Mouse (Mus musculus): Measurements from ENCODE around the gene Fkbp8.

Fkbp8 gene

DNA sequence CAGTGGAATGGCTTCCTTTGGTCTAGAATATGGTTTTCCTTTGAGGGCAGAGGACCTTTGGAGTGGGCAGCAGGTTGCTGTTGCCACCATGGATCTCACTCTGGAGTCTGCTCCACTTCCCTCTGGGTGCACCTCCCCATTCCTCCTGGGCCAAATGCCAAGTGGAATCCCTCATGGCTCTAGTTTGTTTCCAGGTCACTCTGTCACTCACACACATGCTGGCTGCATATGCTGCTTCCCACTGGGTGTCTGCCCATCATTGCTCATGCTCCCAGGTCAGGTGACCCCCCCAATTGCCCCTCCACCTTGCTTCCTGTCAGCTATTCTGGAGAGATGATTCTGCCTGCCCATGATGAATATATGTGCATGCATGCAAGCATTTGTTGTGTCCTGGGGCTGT, 26.2 kb downstream of the Fkbp8 start:
- no peak overlapping the region for H3K4me3 ChIP-seq (replicated peaks; ENCODE audit: low read length)
- TF ChIP-seq CTCF (conservative IDR thresholded peaks at IDR 0.05; ENCODE audit: low read length), result no peak
- TF ChIP-seq POU5F1 (IDR thresholded peaks at IDR 0.05; ENCODE audit: borderline replicate concordance, low read length), result no peak
- TF ChIP-seq NANOG (IDR thresholded peaks at IDR 0.05; ENCODE audit: borderline replicate concordance, low read length), result no peak
- H3K27me3 ChIP-seq (ENCODE audit: insufficient read depth, low read length), result no peaks in the 10 kb centered on the region
- peaks cover 53% of the 10 kb centered on the region for H3K36me3 ChIP-seq (ENCODE audit: insufficient read depth, low read length)
- H3K9me3 ChIP-seq (ENCODE audit: low read length), result no peaks in the 10 kb centered on the region
- peaks cover 48% of the 10 kb centered on the region for H3K4me1 ChIP-seq (replicated peaks; ENCODE audit: low read depth, low read length)

DNA sequence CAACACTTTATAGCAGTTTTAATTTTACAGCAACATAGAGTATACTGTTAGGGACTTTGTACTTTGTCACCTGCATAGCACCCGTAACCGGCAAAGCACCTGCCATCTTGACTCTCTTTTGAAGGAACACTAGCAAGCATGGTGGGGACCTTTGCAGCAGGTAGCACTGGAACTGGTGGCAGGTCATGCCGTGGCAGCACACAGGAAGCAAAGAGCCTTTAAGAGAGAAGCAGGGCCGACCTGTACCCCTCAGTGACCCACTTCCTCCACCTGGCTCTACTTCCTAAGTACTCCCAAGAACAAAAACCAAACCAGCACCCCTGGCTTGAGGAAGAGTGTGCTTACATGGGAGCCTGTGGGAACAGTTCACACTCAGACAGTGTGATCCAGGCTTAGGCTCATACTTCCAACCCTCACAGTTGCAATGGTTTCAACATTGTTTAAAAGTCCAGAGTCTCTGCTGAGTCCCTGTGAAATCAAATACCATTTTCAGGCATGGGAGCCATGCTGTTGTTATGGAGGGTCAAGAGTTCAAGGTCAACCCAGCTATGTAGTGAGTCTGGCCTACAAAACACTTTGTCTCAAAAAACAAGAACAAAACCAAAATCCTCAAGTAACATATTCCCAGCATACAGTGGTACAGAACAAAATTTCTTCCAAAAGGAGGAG, 27.7 kb downstream of the Fkbp8 start:
- TF ChIP-seq CTCF (conservative IDR thresholded peaks at IDR 0.05; ENCODE audit: low read length) (no peak), POU5F1 (IDR thresholded peaks at IDR 0.05; ENCODE audit: borderline replicate concordance, low read length) (no peak), NANOG (IDR thresholded peaks at IDR 0.05; ENCODE audit: borderline replicate concordance, low read length) (no peak)
- no peaks in the 10 kb centered on the region for H3K27me3 ChIP-seq (ENCODE audit: insufficient read depth, low read length)
- H3K9me3 ChIP-seq (ENCODE audit: low read length), result no peaks in the 10 kb centered on the region
- H3K4me3 ChIP-seq (replicated peaks; ENCODE audit: low read length), result no peak overlapping the region
- peaks cover 57% of the 10 kb centered on the region for H3K4me1 ChIP-seq (replicated peaks; ENCODE audit: low read depth, low read length)
- H3K36me3 ChIP-seq (ENCODE audit: insufficient read depth, low read length), result peaks cover 61% of the 10 kb centered on the region

DNA sequence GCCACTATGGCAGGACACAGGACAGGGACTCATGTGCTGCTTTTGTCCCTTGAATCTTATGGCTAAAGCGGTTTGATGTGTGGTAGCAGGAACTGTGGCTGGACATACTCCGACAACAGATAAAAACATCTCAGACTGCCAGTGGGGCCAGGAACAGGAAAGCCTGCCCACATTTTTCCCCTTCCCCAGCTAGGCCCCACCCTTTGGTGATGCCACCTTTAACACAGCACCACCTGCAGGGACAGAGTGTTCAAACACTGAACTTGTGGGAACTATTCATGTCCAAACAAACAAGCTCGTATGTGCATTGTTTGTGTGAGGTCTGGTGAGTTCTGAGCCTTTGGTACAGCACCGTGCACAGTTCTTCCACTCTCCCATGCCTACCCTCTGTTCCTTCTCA, 30.8 kb downstream of the Fkbp8 start:
- Histone ChIP-seq H3K9me3 (ENCODE audit: low read length) (no peaks in the 10 kb centered on the region), H3K36me3 (ENCODE audit: insufficient read depth, low read length) (peaks cover 67% of the 10 kb centered on the region), H3K27me3 (ENCODE audit: insufficient read depth, low read length) (no peaks in the 10 kb centered on the region), H3K4me3 (replicated peaks; ENCODE audit: low read length) (no peak overlapping the region), H3K4me1 (replicated peaks; ENCODE audit: low read depth, low read length) (peaks cover 88% of the 10 kb centered on the region)
- TF ChIP-seq POU5F1 (IDR thresholded peaks at IDR 0.05; ENCODE audit: borderline replicate concordance, low read length), result no peak
- no peak for TF ChIP-seq CTCF (conservative IDR thresholded peaks at IDR 0.05; ENCODE audit: low read length)
- no peak for TF ChIP-seq NANOG (IDR thresholded peaks at IDR 0.05; ENCODE audit: borderline replicate concordance, low read length)

DNA sequence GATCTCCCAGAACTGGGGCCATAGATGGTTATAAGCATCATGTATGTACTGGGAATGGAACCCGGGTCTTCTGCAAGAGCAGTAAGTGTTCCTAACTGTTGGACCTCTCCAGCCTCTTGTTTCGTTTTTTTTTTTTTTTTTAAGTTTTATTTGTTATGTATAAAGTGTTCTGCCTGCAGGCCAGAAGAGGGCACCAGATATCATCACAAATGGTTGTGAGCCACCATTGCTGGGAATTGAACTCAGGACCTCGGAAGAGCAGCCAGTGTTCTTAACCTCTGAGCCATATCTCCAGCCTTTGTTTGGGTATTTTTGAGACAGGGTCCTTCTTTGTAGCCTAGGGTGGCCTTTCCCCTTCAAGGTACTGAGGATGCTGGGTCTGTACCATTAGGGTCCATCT, 31.5 kb downstream of the Fkbp8 start:
- no peak for TF ChIP-seq NANOG (IDR thresholded peaks at IDR 0.05; ENCODE audit: borderline replicate concordance, low read length)
- TF ChIP-seq CTCF (conservative IDR thresholded peaks at IDR 0.05; ENCODE audit: low read length), result peak; percentile 6; the same call in 1 of the 2 replicates
- TF ChIP-seq POU5F1 (IDR thresholded peaks at IDR 0.05; ENCODE audit: borderline replicate concordance, low read length), result no peak

DNA sequence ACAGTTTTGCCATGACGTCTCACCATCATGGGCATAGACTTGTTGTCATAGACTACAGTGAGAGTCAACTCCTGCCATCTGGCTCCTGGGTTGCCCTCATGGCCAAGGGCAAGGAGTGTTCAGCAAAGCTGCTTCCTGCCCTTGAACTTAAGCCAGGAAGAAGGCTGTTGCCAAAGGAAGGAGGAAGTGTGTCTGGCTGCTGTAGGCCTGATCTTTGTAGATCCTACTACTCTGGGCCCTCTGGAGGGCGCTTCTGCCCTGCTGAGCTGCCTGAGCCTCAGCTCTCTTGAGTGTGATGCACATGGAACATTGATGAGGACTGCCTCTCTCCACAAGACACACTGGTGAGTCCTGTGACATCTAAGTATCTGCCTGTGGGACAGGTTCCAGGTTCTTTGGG, 32.6 kb downstream of the Fkbp8 start:
- H3K27me3 ChIP-seq (ENCODE audit: insufficient read depth, low read length), result no peaks in the 10 kb centered on the region
- H3K4me3 ChIP-seq (replicated peaks; ENCODE audit: low read length), result no peak overlapping the region
- H3K4me1 ChIP-seq (replicated peaks; ENCODE audit: low read depth, low read length), result peaks cover 88% of the 10 kb centered on the region
- H3K36me3 ChIP-seq (ENCODE audit: insufficient read depth, low read length), result peaks cover 58% of the 10 kb centered on the region
- TF ChIP-seq POU5F1 (IDR thresholded peaks at IDR 0.05; ENCODE audit: borderline replicate concordance, low read length) (no peak), CTCF (conservative IDR thresholded peaks at IDR 0.05; ENCODE audit: low read length) (no peak), NANOG (IDR thresholded peaks at IDR 0.05; ENCODE audit: borderline replicate concordance, low read length) (no peak)
- H3K9me3 ChIP-seq (ENCODE audit: low read length), result no peaks in the 10 kb centered on the region

More for the DNA sequence above, 31.5 kb downstream of the Fkbp8 start:
- no peaks in the 10 kb centered on the region for H3K27me3 ChIP-seq (ENCODE audit: insufficient read depth, low read length)
- no peaks in the 10 kb centered on the region for H3K9me3 ChIP-seq (ENCODE audit: low read length)
- peaks cover 61% of the 10 kb centered on the region for H3K36me3 ChIP-seq (ENCODE audit: insufficient read depth, low read length)
- H3K4me3 ChIP-seq (replicated peaks; ENCODE audit: low read length), result no peak overlapping the region
- peaks cover 88% of the 10 kb centered on the region for H3K4me1 ChIP-seq (replicated peaks; ENCODE audit: low read depth, low read length)

DNA sequence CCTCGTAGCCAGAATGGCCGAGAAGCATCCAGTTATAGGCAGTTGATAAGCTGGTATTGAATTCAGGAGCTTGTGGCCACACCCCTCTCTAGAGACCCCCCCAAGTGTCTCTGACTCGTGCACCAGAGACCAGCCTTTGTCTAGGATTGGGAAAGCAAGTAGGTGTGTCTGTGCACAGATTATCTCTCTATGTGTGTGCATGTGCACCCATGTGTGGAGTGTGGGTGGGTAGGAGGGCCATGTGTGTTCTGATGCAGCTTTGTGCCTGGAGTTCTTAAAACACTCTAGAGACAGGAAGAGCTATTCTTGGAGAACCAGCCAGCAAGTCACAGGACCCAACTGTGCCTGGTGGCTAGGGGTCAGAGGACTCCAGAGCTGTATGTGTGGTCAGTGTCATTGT, 33.0 kb downstream of the Fkbp8 start:
- Histone ChIP-seq H3K4me1 (replicated peaks; ENCODE audit: low read depth, low read length) (peaks cover 88% of the 10 kb centered on the region), H3K27me3 (ENCODE audit: insufficient read depth, low read length) (no peaks in the 10 kb centered on the region), H3K9me3 (ENCODE audit: low read length) (no peaks in the 10 kb centered on the region), H3K4me3 (replicated peaks; ENCODE audit: low read length) (no peak overlapping the region), H3K36me3 (ENCODE audit: insufficient read depth, low read length) (peaks cover 61% of the 10 kb centered on the region)
- no peak for TF ChIP-seq CTCF (conservative IDR thresholded peaks at IDR 0.05; ENCODE audit: low read length)
- no peak for TF ChIP-seq POU5F1 (IDR thresholded peaks at IDR 0.05; ENCODE audit: borderline replicate concordance, low read length)
- TF ChIP-seq NANOG (IDR thresholded peaks at IDR 0.05; ENCODE audit: borderline replicate concordance, low read length), result no peak

DNA sequence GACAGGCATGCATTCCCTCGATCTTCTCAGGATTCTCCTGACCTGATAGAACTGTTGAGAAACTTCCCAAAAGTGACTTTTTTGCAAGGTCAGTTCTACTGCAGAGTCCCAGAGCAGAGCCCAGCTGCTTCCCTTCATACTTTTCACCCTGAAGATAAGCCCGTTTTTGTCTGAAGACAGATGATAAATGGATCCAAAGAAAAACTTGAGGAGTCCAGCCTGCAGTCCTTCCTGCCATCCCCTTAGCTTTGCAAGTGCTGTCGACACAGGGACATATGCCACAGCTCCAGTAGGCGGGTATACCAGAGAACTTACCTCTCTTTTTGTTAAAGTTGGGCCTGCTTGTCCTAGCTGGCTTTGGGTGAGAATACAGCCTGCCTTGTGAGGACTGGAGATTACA, 33.8 kb downstream of the Fkbp8 start:
- Histone ChIP-seq H3K9me3 (ENCODE audit: low read length) (no peaks in the 10 kb centered on the region), H3K4me1 (replicated peaks; ENCODE audit: low read depth, low read length) (peaks cover 84% of the 10 kb centered on the region), H3K36me3 (ENCODE audit: insufficient read depth, low read length) (peaks cover 54% of the 10 kb centered on the region), H3K27me3 (ENCODE audit: insufficient read depth, low read length) (no peaks in the 10 kb centered on the region), H3K4me3 (replicated peaks; ENCODE audit: low read length) (no peak overlapping the region)
- TF ChIP-seq CTCF (conservative IDR thresholded peaks at IDR 0.05; ENCODE audit: low read length), result no peak
- no peak for TF ChIP-seq POU5F1 (IDR thresholded peaks at IDR 0.05; ENCODE audit: borderline replicate concordance, low read length)
- TF ChIP-seq NANOG (IDR thresholded peaks at IDR 0.05; ENCODE audit: borderline replicate concordance, low read length), result no peak

DNA sequence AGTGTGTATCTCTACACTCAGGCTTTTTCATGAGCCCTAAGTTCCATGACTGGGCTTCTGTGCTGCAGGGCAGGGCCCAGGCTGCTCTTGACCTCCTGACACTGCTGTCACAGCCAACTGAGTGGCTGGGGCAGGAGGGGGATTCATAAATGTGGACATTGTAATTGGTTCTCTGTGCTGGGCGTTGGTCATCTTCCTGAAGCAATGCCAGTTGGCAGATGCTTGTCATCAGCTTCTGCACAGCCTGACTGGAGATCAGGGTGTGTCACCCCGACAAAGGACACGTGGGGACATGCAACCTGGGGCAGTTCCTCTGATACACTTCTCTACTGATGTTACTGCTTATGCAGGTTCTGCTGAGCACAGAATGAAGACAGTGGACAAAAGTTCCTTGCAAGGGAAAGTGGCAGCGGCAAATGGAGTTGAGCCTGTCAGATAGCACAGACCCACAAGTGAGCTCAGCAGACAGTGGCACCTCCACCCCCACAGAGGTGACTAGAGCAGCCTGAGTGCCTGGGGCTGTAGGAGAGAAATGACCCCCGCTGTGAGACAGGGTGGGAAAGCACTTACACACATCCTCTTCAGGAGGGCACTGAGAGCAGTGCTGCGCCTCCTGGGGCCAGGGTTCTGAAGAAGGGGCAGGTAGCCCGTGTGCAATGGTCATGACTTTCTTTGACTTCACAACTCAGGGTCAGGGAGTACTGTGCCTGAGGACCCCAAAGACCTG, 34.4 kb downstream of the Fkbp8 start:
- Histone ChIP-seq H3K36me3 (ENCODE audit: insufficient read depth, low read length) (peaks cover 48% of the 10 kb centered on the region), H3K4me1 (replicated peaks; ENCODE audit: low read depth, low read length) (peaks cover 90% of the 10 kb centered on the region), H3K9me3 (ENCODE audit: low read length) (no peaks in the 10 kb centered on the region), H3K27me3 (ENCODE audit: insufficient read depth, low read length) (no peaks in the 10 kb centered on the region), H3K4me3 (replicated peaks; ENCODE audit: low read length) (no peak overlapping the region)
- no peak for TF ChIP-seq NANOG (IDR thresholded peaks at IDR 0.05; ENCODE audit: borderline replicate concordance, low read length)
- no peak for TF ChIP-seq CTCF (conservative IDR thresholded peaks at IDR 0.05; ENCODE audit: low read length)
- TF ChIP-seq POU5F1 (IDR thresholded peaks at IDR 0.05; ENCODE audit: borderline replicate concordance, low read length), result no peak

All from E14TG2a.4 (cell line).